20 mouse cellular contexts compared by ENCODE assay signal in genomic region chr5:99434226-99434625, GRCm38 (mm10).
"Had no signal": no experiment of that assay in that cellular context is flagged by ENCODE, and none has a peak within 500 bp of the region (broad histone marks: within the 10 kb centered on the region; RNA-seq: fewer than 3 reads in every experiment).

No protein-coding gene starts in this region.

- H3K27me3 ChIP-seq: kidney, embryonic 15.5 days; megakaryocyte, embryonic 14.5 days; midbrain, embryonic 13.5 days; neural tube, embryonic 12.5 days; neural tube, embryonic 15.5 days had no signal

- H3K9me3 ChIP-seq: kidney, embryonic 15.5 days; megakaryocyte, embryonic 14.5 days; midbrain, embryonic 10.5 days; midbrain, embryonic 13.5 days; neural tube, embryonic 12.5 days; neural tube, embryonic 15.5 days had no signal

- H3K4me3 ChIP-seq: kidney, embryonic 15.5 days; megakaryocyte, embryonic 14.5 days; midbrain, embryonic 10.5 days; midbrain, embryonic 13.5 days; neural tube, embryonic 12.5 days; neural tube, embryonic 15.5 days had no signal

- H3K4me2 ChIP-seq: kidney, embryonic 15.5 days; lung, embryonic 14.5 days; midbrain, embryonic 13.5 days; neural tube, embryonic 12.5 days; neural tube, embryonic 15.5 days had no signal

- H3K36me3 ChIP-seq: kidney, embryonic 15.5 days; midbrain, embryonic 10.5 days; midbrain, embryonic 13.5 days; neural tube, embryonic 12.5 days; neural tube, embryonic 15.5 days had no signal

- DNase-seq: kidney, adult 11 months; kidney, adult 8-10 months; kidney, postnatal 10 days; kidney, postnatal 4 days; lung, embryonic 14.5 days; retina, postnatal 1 day; right cerebral cortex, postnatal 25 days; spleen, adult 18-20 months; thymus, adult 2 months; thymus, postnatal 25 days had no signal

- H3K9ac ChIP-seq: kidney, embryonic 15.5 days; liver, embryonic 14.5 days; lung, embryonic 14.5 days; midbrain, embryonic 13.5 days; neural tube, embryonic 12.5 days; neural tube, embryonic 15.5 days had no signal

- H3K27ac ChIP-seq: kidney, embryonic 15.5 days; liver, embryonic 14.5 days; macrophage; midbrain, embryonic 10.5 days; midbrain, embryonic 13.5 days; neural tube, embryonic 12.5 days; neural tube, embryonic 15.5 days had no signal

- H3K4me1 ChIP-seq: kidney, embryonic 15.5 days; midbrain, embryonic 10.5 days; neural tube, embryonic 12.5 days had no signal

- ATAC-seq: hindbrain, embryonic 16.5 days; lung, postnatal 0 days; midbrain, embryonic 13.5 days had no signal
